In the genomic region with DNA sequence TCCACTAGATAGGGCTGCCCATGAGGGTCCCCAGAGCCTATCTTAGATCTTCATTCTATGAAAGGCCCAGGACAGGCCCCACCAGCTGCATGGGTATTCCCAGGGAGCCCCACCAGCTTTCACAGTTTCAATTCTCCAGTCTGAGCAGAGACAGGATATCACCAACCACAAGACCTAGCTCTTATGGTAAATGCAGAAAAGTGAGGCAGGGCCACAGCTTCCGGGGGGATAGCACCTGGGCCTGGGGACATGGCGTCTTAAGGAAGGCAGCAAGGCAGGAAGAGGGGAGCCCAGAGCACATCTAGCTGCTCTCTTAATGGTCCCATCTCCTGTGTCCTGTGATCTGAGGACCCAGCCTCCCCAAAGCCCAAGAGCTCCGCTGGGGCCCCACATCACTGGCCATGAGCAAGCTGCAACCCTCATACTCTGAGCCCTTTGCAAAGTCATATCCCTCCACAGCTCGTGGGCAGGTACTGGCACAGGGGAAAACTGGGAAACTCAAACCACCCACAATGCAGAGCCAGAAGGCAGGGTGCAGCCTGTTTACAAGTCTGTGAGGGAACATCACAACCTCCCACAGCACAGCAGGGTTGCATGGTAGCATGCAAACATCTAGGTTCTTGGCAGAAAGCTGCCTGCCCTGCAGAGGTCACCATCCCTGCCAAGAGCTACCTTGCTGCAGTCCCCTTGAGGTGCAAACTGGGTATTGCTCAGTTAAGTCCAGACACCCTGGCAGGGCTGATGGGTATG, we compare ENCODE assay signal across 9 mouse cellular contexts. TPM values are rescaled to one million over a fixed set of nuclear protein-coding genes. Genes with fewer than 3 reads are reported as not detected.
A peak's percentile ranks its signal among the peaks of the same experiment; 100 is the strongest.
DNase-seq lines count a peak whose midpoint lies in the region; ATAC-seq lines count a peak whose summit lies in the region.
"Had no signal": no experiment of that assay in that cellular context is flagged by ENCODE, and none has a peak within 500 bp of the region (broad histone marks: within the 10 kb centered on the region; RNA-seq: fewer than 3 reads in every experiment).

No protein-coding gene starts in this region.

- no peak for DNase-seq in heart, adult 8-10 months (ENCODE audit: low spot score)
- DNase-seq in brain, adult 2 months (ENCODE audit: low read depth, low spot score) = peak; percentile 89
- peak; percentile 81 to 91 for DNase-seq in layer of hippocampus, adult 18-20 months (ENCODE audit: low spot score in 2 of 2)
- DNase-seq in adrenal gland, postnatal 10 days = no peak
- no peak for DNase-seq in urinary bladder, adult 2 months (ENCODE audit: low spot score)

- peaks cover 33% of the 10 kb centered on the region for H3K4me1 ChIP-seq in heart, embryonic 16.5 days (ENCODE audit: control insufficient read depth, insufficient read depth, low read length)
- peaks cover 42% of the 10 kb centered on the region for H3K4me1 ChIP-seq in neural tube, embryonic 15.5 days
- H3K4me1 ChIP-seq: embryonic facial prominence, embryonic 12.5 days had no signal

- H3K27me3 ChIP-seq in heart, embryonic 16.5 days (ENCODE audit: control insufficient read depth, insufficient read depth, low read length) = no peaks in the 10 kb centered on the region
- no peaks in the 10 kb centered on the region for H3K27me3 ChIP-seq in neural tube, embryonic 15.5 days (replicated peaks)
- H3K27me3 ChIP-seq: embryonic facial prominence, embryonic 12.5 days had no signal

- 82% methylated on average over 4 of the region's 4 CpGs for whole genome bisulfite sequencing in heart, embryonic 16.5 days
- WGBS in neural tube, embryonic 15.5 days = 86% methylated on average over 4 of the region's 4 CpGs

- ATAC-seq in heart, embryonic 16.5 days (replicated peaks; ENCODE audit: extremely low read depth, insufficient read depth, low FRiP score) = no peak
- ATAC-seq in neural tube, embryonic 15.5 days (ENCODE audit: low FRiP score) = no peak
- no peak for ATAC-seq in monocyte, adult 5-6 weeks (replicated peaks; ENCODE audit: insufficient number of reproducible peaks, low FRiP score, low TSS enrichment, poor library complexity, severe bottlenecking)

- peak overlapping the region; percentile 31; the same call in 1 of the 2 replicates for H3K27ac ChIP-seq in heart, embryonic 16.5 days (ENCODE audit: low read length)
- H3K27ac ChIP-seq in neural tube, embryonic 15.5 days (replicated peaks) = peak overlapping the region; percentile 37
- H3K27ac ChIP-seq: embryonic facial prominence, embryonic 12.5 days had no signal

- H3K4me2 ChIP-seq in heart, embryonic 16.5 days (ENCODE audit: low read depth, low read length) = no peak overlapping the region
- no peak overlapping the region for H3K4me2 ChIP-seq in neural tube, embryonic 15.5 days
- H3K4me2 ChIP-seq: embryonic facial prominence, embryonic 12.5 days had no signal

- H3K9ac ChIP-seq in heart, embryonic 16.5 days (ENCODE audit: low read length) = no peak overlapping the region
- no peak overlapping the region for H3K9ac ChIP-seq in neural tube, embryonic 15.5 days (replicated peaks)
- H3K9ac ChIP-seq: embryonic facial prominence, embryonic 12.5 days had no signal

- peaks cover 18% of the 10 kb centered on the region for H3K36me3 ChIP-seq in heart, embryonic 16.5 days (ENCODE audit: control insufficient read depth, insufficient read depth)
- peaks cover 38% of the 10 kb centered on the region for H3K36me3 ChIP-seq in neural tube, embryonic 15.5 days

- no peaks in the 10 kb centered on the region for H3K9me3 ChIP-seq in heart, embryonic 16.5 days (replicated peaks; ENCODE audit: control insufficient read depth, low read length)
- no peaks in the 10 kb centered on the region for H3K9me3 ChIP-seq in neural tube, embryonic 15.5 days (replicated peaks)
- H3K9me3 ChIP-seq: embryonic facial prominence, embryonic 12.5 days had no signal

- H3K4me3 ChIP-seq in heart, embryonic 16.5 days (ENCODE audit: low read length) = no peak overlapping the region
- H3K4me3 ChIP-seq in neural tube, embryonic 15.5 days (replicated peaks) = no peak overlapping the region
- H3K4me3 ChIP-seq: embryonic facial prominence, embryonic 12.5 days had no signal

RNA-seq across cellular contexts. Expression of a gene that starts 15.1 kb away (rescaled TPM):
- 81.1 and 82.8 TPM in 2 replicates for polyA plus RNA-seq in heart, embryonic 16.5 days (2015; fragmentation: Nextera tagmentation; extraction: Ambion mirVana)
- total RNA-seq in heart, adult 8-10 months (2022) = 10 to 100 TPM; 12.3 to 14.4 (median 13.3) TPM
- 10 to 100 TPM; 53.9 to 57.8 TPM for total RNA-seq in layer of hippocampus, adult 18-20 months (2021)
- polyA plus RNA-seq in neural tube, embryonic 15.5 days (2015; fragmentation: Nextera tagmentation; extraction: Ambion mirVana) = 105 and 114 TPM in 2 replicates
- total RNA-seq in monocyte, adult 5-6 weeks (2017) = 22.4 to 35.7 TPM (median 23.4 TPM) in 3 replicates
- total RNA-seq in adrenal gland, postnatal 10 days (2021) = 10 to 100 TPM; 49.3 to 50.7 TPM
- polyA plus RNA-seq in urinary bladder, adult 2 months (2012; rRNA removed) = 55.5 and 78.1 TPM in 2 replicates

RNA-seq across cellular contexts. Expression of a gene that starts 15.8 kb away (rescaled TPM):
- polyA plus RNA-seq in heart, embryonic 16.5 days (2015; fragmentation: Nextera tagmentation; extraction: Ambion mirVana) = 77.4 and 78.0 TPM in 2 replicates
- total RNA-seq in heart, adult 8-10 months (2022) = 10 to 100 TPM; 78.9 to 90.4 (median 87.1) TPM
- 100 to 1,000 TPM; 106 to 111 TPM for total RNA-seq in layer of hippocampus, adult 18-20 months (2021)
- polyA plus RNA-seq in neural tube, embryonic 15.5 days (2015; fragmentation: Nextera tagmentation; extraction: Ambion mirVana) = 121 and 130 TPM in 2 replicates
- 31.5 to 106 TPM (median 82.0 TPM) in 3 replicates for total RNA-seq in monocyte, adult 5-6 weeks (2017)
- 10 to 100 TPM; 77.0 to 91.2 TPM for total RNA-seq in adrenal gland, postnatal 10 days (2021)
- polyA plus RNA-seq in urinary bladder, adult 2 months (2012; rRNA removed) = 50.4 and 51.1 TPM in 2 replicates

RNA-seq across cellular contexts. Expression of a gene that starts 16.0 kb away (rescaled TPM):
- polyA plus RNA-seq in heart, embryonic 16.5 days (2015; fragmentation: Nextera tagmentation; extraction: Ambion mirVana) = 16.6 and 17.9 TPM in 2 replicates
- total RNA-seq in heart, adult 8-10 months (2022) = 10 to 100 TPM; 11.8 to 17.5 (median 14.4) TPM
- total RNA-seq in layer of hippocampus, adult 18-20 months (2021) = 1 to 10 TPM; 1.4 to 2.1 TPM
- 7.3 and 11.5 TPM in 2 replicates for polyA plus RNA-seq in neural tube, embryonic 15.5 days (2015; fragmentation: Nextera tagmentation; extraction: Ambion mirVana)
- 0.29 to 1.1 TPM in 2 of 3 replicates, not detected in the other for total RNA-seq in monocyte, adult 5-6 weeks (2017)
- 10 to 100 TPM; 15.2 to 17.2 TPM for total RNA-seq in adrenal gland, postnatal 10 days (2021)
- 29.6 and 38.6 TPM in 2 replicates for polyA plus RNA-seq in urinary bladder, adult 2 months (2012; rRNA removed)

RNA-seq across cellular contexts. Expression of a gene that starts 18.9 kb away (rescaled TPM):
- 12.1 and 12.7 TPM in 2 replicates for polyA plus RNA-seq in heart, embryonic 16.5 days (2015; fragmentation: Nextera tagmentation; extraction: Ambion mirVana)
- total RNA-seq in heart, adult 8-10 months (2022) = 1 to 10 TPM in 3 of 4 experiments, under 1 TPM in 1; 0.84 to 1.9 (median 1.4) TPM
- 1 to 10 TPM; 2.0 to 3.0 TPM for total RNA-seq in layer of hippocampus, adult 18-20 months (2021)
- 4.0 and 10.1 TPM in 2 replicates for polyA plus RNA-seq in neural tube, embryonic 15.5 days (2015; fragmentation: Nextera tagmentation; extraction: Ambion mirVana)
- 0.64 to 4.6 TPM (median 2.1 TPM) in 3 replicates for total RNA-seq in monocyte, adult 5-6 weeks (2017)
- 10 to 100 TPM in 1 of 2 experiments, 1 to 10 TPM in 1; 8.4 to 10.9 TPM for total RNA-seq in adrenal gland, postnatal 10 days (2021)
- polyA plus RNA-seq in urinary bladder, adult 2 months (2012; rRNA removed) = 2.1 and 2.2 TPM in 2 replicates

RNA-seq across cellular contexts. Expression of a gene that starts 35.0 kb away (rescaled TPM):
- polyA plus RNA-seq in heart, embryonic 16.5 days (2015; fragmentation: Nextera tagmentation; extraction: Ambion mirVana) = 2.3 and 3.5 TPM in 2 replicates
- total RNA-seq in heart, adult 8-10 months (2022) = 1 to 10 TPM in 1 of 4 experiments, under 1 TPM in 1, not detected in 2; 0.52 to 1.6 TPM
- 10 to 100 TPM; 68.1 to 68.2 TPM for total RNA-seq in layer of hippocampus, adult 18-20 months (2021)
- polyA plus RNA-seq in neural tube, embryonic 15.5 days (2015; fragmentation: Nextera tagmentation; extraction: Ambion mirVana) = 189 and 228 TPM in 2 replicates
- total RNA-seq in monocyte, adult 5-6 weeks (2017) = not detected in 3 replicates
- 1 to 10 TPM; 1.4 to 3.7 TPM for total RNA-seq in adrenal gland, postnatal 10 days (2021)
- polyA plus RNA-seq in urinary bladder, adult 2 months (2012; rRNA removed) = 0.57 and 1.2 TPM in 2 replicates

Comparison
In these comparisons a context has a peak if more than half of its experiments do, and no peak if none do; other contexts are left out.
1. DNase-seq: peak in brain, adult 2 months (single experiment) and layer of hippocampus, adult 18-20 months (2 of 2); none in heart, adult 8-10 months (single experiment), adrenal gland, postnatal 10 days (single experiment) and urinary bladder, adult 2 months (single experiment).